Mouse (Mus musculus): ENCODE results near the gene Dnm3. TPM values are rescaled to one million over a fixed set of nuclear protein-coding genes. Genes with fewer than 3 reads are reported as not detected.
A peak's percentile ranks its signal among the peaks of the same experiment; 100 is the strongest.

The Dnm3 gene
- polyA plus RNA-seq, 1 experiment from 2014 or later: 5.2 TPM

GRCm38 (mm10) chr1:162016982-162017381 is 460.9 kb downstream of the Dnm3 start:
- Histone ChIP-seq H3K27ac (ENCODE audit: low read length) (peak overlapping the region; percentile 74), H3K4me2 (ENCODE audit: low read depth, low read length) (no peak overlapping the region), H3K9me3 (ENCODE audit: control insufficient read depth, low read length) (no peaks in the 10 kb centered on the region), H3K36me3 (ENCODE audit: control insufficient read depth, insufficient read depth, low read length) (no peaks in the 10 kb centered on the region), H3K27me3 (replicated peaks; ENCODE audit: control insufficient read depth, insufficient read depth, low read length) (no peaks in the 10 kb centered on the region), H3K4me3 (ENCODE audit: low read length) (no peak overlapping the region), H3K4me1 (ENCODE audit: control insufficient read depth, insufficient read depth, low read length) (peaks cover 23% of the 10 kb centered on the region), H3K9ac (ENCODE audit: low read depth, low read length) (no peak overlapping the region)
- ATAC-seq: peak; percentile 59; the same call in 1 of the 2 replicates
- 19% methylated on average over 7 of the region's 7 CpGs for WGBS

GRCm38 (mm10) chr1:162015247-162015862 is 462.5 kb downstream of the Dnm3 start:
- Histone ChIP-seq H3K36me3 (ENCODE audit: control insufficient read depth, insufficient read depth, low read length) (no peaks in the 10 kb centered on the region), H3K27me3 (replicated peaks; ENCODE audit: control insufficient read depth, insufficient read depth, low read length) (no peaks in the 10 kb centered on the region), H3K4me3 (ENCODE audit: low read length) (no peak overlapping the region), H3K27ac (ENCODE audit: low read length) (peak overlapping the region; percentile 49), H3K4me2 (ENCODE audit: low read depth, low read length) (no peak overlapping the region), H3K4me1 (ENCODE audit: control insufficient read depth, insufficient read depth, low read length) (peaks cover 20% of the 10 kb centered on the region), H3K9me3 (ENCODE audit: control insufficient read depth, low read length) (no peaks in the 10 kb centered on the region), H3K9ac (ENCODE audit: low read depth, low read length) (no peak overlapping the region)
- WGBS: 44% methylated on average over 8 of the region's 8 CpGs
- ATAC-seq: no peak

- peak; percentile 43; the same call in 1 of the 2 replicates for ATAC-seq
- H3K4me3 ChIP-seq (ENCODE audit: low read length): no peak overlapping the region
- no peak overlapping the region for H3K9ac ChIP-seq (ENCODE audit: low read depth, low read length)
- no peak overlapping the region for H3K4me2 ChIP-seq (ENCODE audit: low read depth, low read length)
- WGBS: 59% methylated on average over 4 of the region's 4 CpGs
- H3K9me3 ChIP-seq (ENCODE audit: control insufficient read depth, low read length): no peaks in the 10 kb centered on the region
- no peaks in the 10 kb centered on the region for H3K36me3 ChIP-seq (ENCODE audit: control insufficient read depth, insufficient read depth, low read length)
- peaks cover 25% of the 10 kb centered on the region for H3K4me1 ChIP-seq (ENCODE audit: control insufficient read depth, insufficient read depth, low read length)
- no peaks in the 10 kb centered on the region for H3K27me3 ChIP-seq (replicated peaks; ENCODE audit: control insufficient read depth, insufficient read depth, low read length)
- H3K27ac ChIP-seq (ENCODE audit: low read length): no peak overlapping the region
Observed at GRCm38 (mm10) chr1:162013561-162013960, 464.3 kb downstream of the Dnm3 start.

GRCm38 (mm10) chr1:162011523-162012245 is 466.1 kb downstream of the Dnm3 start:
- WGBS: 78% methylated on average over 16 of the region's 16 CpGs
- H3K4me1 ChIP-seq (ENCODE audit: control insufficient read depth, insufficient read depth, low read length): peaks cover 15% of the 10 kb centered on the region
- H3K4me2 ChIP-seq (ENCODE audit: low read depth, low read length): no peak overlapping the region
- H3K9me3 ChIP-seq (ENCODE audit: control insufficient read depth, low read length): no peaks in the 10 kb centered on the region
- ATAC-seq: no peak
- H3K4me3 ChIP-seq (ENCODE audit: low read length): no peak overlapping the region
- H3K27me3 ChIP-seq (replicated peaks; ENCODE audit: control insufficient read depth, insufficient read depth, low read length): no peaks in the 10 kb centered on the region
- no peaks in the 10 kb centered on the region for H3K36me3 ChIP-seq (ENCODE audit: control insufficient read depth, insufficient read depth, low read length)
- no peak overlapping the region for H3K27ac ChIP-seq (ENCODE audit: low read length)
- H3K9ac ChIP-seq (ENCODE audit: low read depth, low read length): no peak overlapping the region

- no peak overlapping the region for H3K9ac ChIP-seq (ENCODE audit: low read depth, low read length)
- ATAC-seq: no peak
Observed at GRCm38 (mm10) chr1:162009086-162009485, 468.7 kb downstream of the Dnm3 start.

GRCm38 (mm10) chr1:162008631-162009067 is 469.2 kb downstream of the Dnm3 start:
- H3K4me3 ChIP-seq (ENCODE audit: low read length): no peak overlapping the region
- WGBS: 31% methylated on average over 8 of the region's 8 CpGs
- H3K9me3 ChIP-seq (ENCODE audit: control insufficient read depth, low read length): no peaks in the 10 kb centered on the region
- H3K4me2 ChIP-seq (ENCODE audit: low read depth, low read length): no peak overlapping the region
- no peaks in the 10 kb centered on the region for H3K27me3 ChIP-seq (replicated peaks; ENCODE audit: control insufficient read depth, insufficient read depth, low read length)
- no peaks in the 10 kb centered on the region for H3K36me3 ChIP-seq (ENCODE audit: control insufficient read depth, insufficient read depth, low read length)
- ATAC-seq: no peak
- H3K27ac ChIP-seq (ENCODE audit: low read length): peak overlapping the region; percentile 47
- peaks cover 25% of the 10 kb centered on the region for H3K4me1 ChIP-seq (ENCODE audit: control insufficient read depth, insufficient read depth, low read length)
- H3K9ac ChIP-seq (ENCODE audit: low read depth, low read length): no peak overlapping the region

More at GRCm38 (mm10) chr1:162009086-162009485, 468.7 kb downstream of the Dnm3 start:
- H3K36me3 ChIP-seq (ENCODE audit: control insufficient read depth, insufficient read depth, low read length): no peaks in the 10 kb centered on the region
- no peak overlapping the region for H3K4me3 ChIP-seq (ENCODE audit: low read length)
- H3K9me3 ChIP-seq (ENCODE audit: control insufficient read depth, low read length): no peaks in the 10 kb centered on the region
- H3K4me2 ChIP-seq (ENCODE audit: low read depth, low read length): no peak overlapping the region
- H3K27me3 ChIP-seq (replicated peaks; ENCODE audit: control insufficient read depth, insufficient read depth, low read length): no peaks in the 10 kb centered on the region
- H3K4me1 ChIP-seq (ENCODE audit: control insufficient read depth, insufficient read depth, low read length): peaks cover 24% of the 10 kb centered on the region
- 67% methylated on average over 8 of the region's 8 CpGs for WGBS
- peak overlapping the region; percentile 29; the same call in 1 of the 2 replicates for H3K27ac ChIP-seq (ENCODE audit: low read length)

- Histone ChIP-seq H3K36me3 (ENCODE audit: control insufficient read depth, insufficient read depth, low read length) (no peaks in the 10 kb centered on the region), H3K9ac (ENCODE audit: low read depth, low read length) (no peak overlapping the region), H3K27me3 (replicated peaks; ENCODE audit: control insufficient read depth, insufficient read depth, low read length) (no peaks in the 10 kb centered on the region), H3K4me1 (ENCODE audit: control insufficient read depth, insufficient read depth, low read length) (peaks cover 22% of the 10 kb centered on the region), H3K4me3 (ENCODE audit: low read length) (no peak overlapping the region), H3K4me2 (ENCODE audit: low read depth, low read length) (no peak overlapping the region), H3K9me3 (ENCODE audit: control insufficient read depth, low read length) (no peaks in the 10 kb centered on the region), H3K27ac (ENCODE audit: low read length) (peak overlapping the region; percentile 47)
- 51% methylated on average over 4 of the region's 4 CpGs for WGBS
- no peak for ATAC-seq
Observed at GRCm38 (mm10) chr1:162008208-162008607, 469.6 kb downstream of the Dnm3 start.

GRCm38 (mm10) chr1:162006109-162006508 is 471.7 kb downstream of the Dnm3 start:
- 77% methylated on average over 9 of the region's 9 CpGs for WGBS
- Histone ChIP-seq H3K9ac (ENCODE audit: low read depth, low read length) (no peak overlapping the region), H3K36me3 (ENCODE audit: control insufficient read depth, insufficient read depth, low read length) (no peaks in the 10 kb centered on the region), H3K4me3 (ENCODE audit: low read length) (no peak overlapping the region), H3K27me3 (replicated peaks; ENCODE audit: control insufficient read depth, insufficient read depth, low read length) (no peaks in the 10 kb centered on the region), H3K9me3 (ENCODE audit: control insufficient read depth, low read length) (no peaks in the 10 kb centered on the region), H3K4me2 (ENCODE audit: low read depth, low read length) (no peak overlapping the region), H3K4me1 (ENCODE audit: control insufficient read depth, insufficient read depth, low read length) (peaks cover 22% of the 10 kb centered on the region), H3K27ac (ENCODE audit: low read length) (no peak overlapping the region)
- ATAC-seq: no peak

- Histone ChIP-seq H3K4me2 (ENCODE audit: low read depth, low read length) (peak overlapping the region; percentile 26), H3K4me1 (ENCODE audit: control insufficient read depth, insufficient read depth, low read length) (peaks cover 22% of the 10 kb centered on the region), H3K4me3 (ENCODE audit: low read length) (peak overlapping the region; percentile 10; the same call in 1 of the 2 replicates), H3K36me3 (ENCODE audit: control insufficient read depth, insufficient read depth, low read length) (no peaks in the 10 kb centered on the region), H3K27ac (ENCODE audit: low read length) (peak overlapping the region; percentile 84), H3K9me3 (ENCODE audit: control insufficient read depth, low read length) (no peaks in the 10 kb centered on the region), H3K9ac (ENCODE audit: low read depth, low read length) (peak overlapping the region; percentile 46), H3K27me3 (replicated peaks; ENCODE audit: control insufficient read depth, insufficient read depth, low read length) (no peaks in the 10 kb centered on the region)
- peak; percentile 81 for ATAC-seq
- WGBS: 30% methylated on average over 23 of the region's 23 CpGs
Observed at GRCm38 (mm10) chr1:162004821-162005770, 472.7 kb downstream of the Dnm3 start.

Measured in intestine, embryonic 16.5 days (tissue).